Mouse (Mus musculus): Measurements from ENCODE around the gene Fgfr2. TPM values are rescaled to one million over a fixed set of nuclear protein-coding genes. Genes with fewer than 3 reads are reported as not detected.
"Not testable (repeated sequence)": the region's sequence is repeated elsewhere in the genome, so short reads cannot be mapped to it uniquely, and the experiment has no call there.

The Fgfr2 gene
- polyA plus RNA-seq, 1 experiment from 2014 or later = 24.1 TPM

- peak; percentile 11; the same call in 1 of the 2 replicates for ATAC-seq
- 5% methylated on average over 16 of the region's 16 CpGs for WGBS
- peak overlapping the region; percentile 78 for H3K27ac ChIP-seq (ENCODE audit: low read depth, low read length)
Measured at GRCm38 (mm10) chr7:131409321-131409987, 1713.7 kb downstream of the Fgfr2 start.

GRCm38 (mm10) chr7:131391761-131392160 lies 1731.4 kb downstream of the Fgfr2 start:
- 89% methylated on average over 5 of the region's 7 CpGs for WGBS
- not testable (repeated sequence) for H3K36me3 ChIP-seq (ENCODE audit: control insufficient read depth, insufficient read depth, low read length); H3K4me1 ChIP-seq (ENCODE audit: control insufficient read depth, insufficient read depth, low read depth, low read length); H3K4me3 ChIP-seq (ENCODE audit: low read length); ATAC-seq; H3K4me2 ChIP-seq (ENCODE audit: low read length); H3K9ac ChIP-seq (ENCODE audit: low read depth, low read length); H3K9me3 ChIP-seq (ENCODE audit: control insufficient read depth, low read length); H3K27me3 ChIP-seq (replicated peaks; ENCODE audit: control insufficient read depth, insufficient read depth, low read length); H3K27ac ChIP-seq (ENCODE audit: low read depth, low read length)

More at GRCm38 (mm10) chr7:131409321-131409987, 1713.7 kb downstream of the Fgfr2 start:
- no peaks in the 10 kb centered on the region for H3K27me3 ChIP-seq (replicated peaks; ENCODE audit: control insufficient read depth, insufficient read depth, low read length)
- H3K9me3 ChIP-seq (ENCODE audit: control insufficient read depth, low read length) = no peaks in the 10 kb centered on the region
- peak overlapping the region; percentile 83 for H3K9ac ChIP-seq (ENCODE audit: low read depth, low read length)
- H3K4me3 ChIP-seq (ENCODE audit: low read length) = peak overlapping the region; percentile 72
- H3K4me1 ChIP-seq (ENCODE audit: control insufficient read depth, insufficient read depth, low read depth, low read length) = peaks cover 21% of the 10 kb centered on the region
- no peaks in the 10 kb centered on the region for H3K36me3 ChIP-seq (ENCODE audit: control insufficient read depth, insufficient read depth, low read length)
- peak overlapping the region; percentile 82 for H3K4me2 ChIP-seq (ENCODE audit: low read length)

GRCm38 (mm10) chr7:131371880-131372651 lies 1751.1 kb downstream of the Fgfr2 start:
- no peaks in the 10 kb centered on the region for H3K27me3 ChIP-seq (replicated peaks; ENCODE audit: control insufficient read depth, insufficient read depth, low read length)
- H3K4me1 ChIP-seq (ENCODE audit: control insufficient read depth, insufficient read depth, low read depth, low read length) = no peaks in the 10 kb centered on the region; the same call in 1 of the 2 replicates
- H3K36me3 ChIP-seq (ENCODE audit: control insufficient read depth, insufficient read depth, low read length) = no peaks in the 10 kb centered on the region
- no peak overlapping the region for H3K27ac ChIP-seq (ENCODE audit: low read depth, low read length)
- peak overlapping the region; percentile 94 for H3K9ac ChIP-seq (ENCODE audit: low read depth, low read length)
- no peaks in the 10 kb centered on the region for H3K9me3 ChIP-seq (ENCODE audit: control insufficient read depth, low read length)
- 71% methylated on average over 9 of the region's 9 CpGs for WGBS
- peak overlapping the region; percentile 68 for H3K4me2 ChIP-seq (ENCODE audit: low read length)
- ATAC-seq = no peak
- H3K4me3 ChIP-seq (ENCODE audit: low read length) = peak overlapping the region; percentile 81

GRCm38 (mm10) chr7:131371470-131371860 lies 1751.7 kb downstream of the Fgfr2 start:
- Histone ChIP-seq H3K9ac (ENCODE audit: low read depth, low read length) (peak overlapping the region; percentile 94), H3K27me3 (replicated peaks; ENCODE audit: control insufficient read depth, insufficient read depth, low read length) (no peaks in the 10 kb centered on the region), H3K4me3 (ENCODE audit: low read length) (peak overlapping the region; percentile 81), H3K27ac (ENCODE audit: low read depth, low read length) (peak overlapping the region; percentile 90), H3K36me3 (ENCODE audit: control insufficient read depth, insufficient read depth, low read length) (no peaks in the 10 kb centered on the region), H3K9me3 (ENCODE audit: control insufficient read depth, low read length) (no peaks in the 10 kb centered on the region), H3K4me2 (ENCODE audit: low read length) (peak overlapping the region; percentile 68), H3K4me1 (ENCODE audit: control insufficient read depth, insufficient read depth, low read depth, low read length) (no peaks in the 10 kb centered on the region; the same call in 1 of the 2 replicates)
- 0 out of 2 replicates have a peak, but pooled peaks have one; percentile 28 for ATAC-seq
- WGBS = 10% methylated on average over 9 of the region's 9 CpGs

GRCm38 (mm10) chr7:131370648-131371469 lies 1752.3 kb downstream of the Fgfr2 start, which contains the start of gene Pstk:
TSS of gene Pstk (plus strand) at chr7:131371141.
- peak within 1 kb of the TSS; percentile 81 for H3K4me3 ChIP-seq (ENCODE audit: low read length)
- H3K36me3 ChIP-seq (ENCODE audit: control insufficient read depth, insufficient read depth, low read length) = no peaks in the 10 kb centered on the region
- no peaks in the 10 kb centered on the region for H3K27me3 ChIP-seq (replicated peaks; ENCODE audit: control insufficient read depth, insufficient read depth, low read length)
- H3K4me1 ChIP-seq (ENCODE audit: control insufficient read depth, insufficient read depth, low read depth, low read length) = no peaks in the 10 kb centered on the region; the same call in 1 of the 2 replicates
- no peaks in the 10 kb centered on the region for H3K9me3 ChIP-seq (ENCODE audit: control insufficient read depth, low read length)
- H3K4me2 ChIP-seq (ENCODE audit: low read length) = peak within 1 kb of the TSS; percentile 68
- peak within 1 kb of the TSS; percentile 94 for H3K9ac ChIP-seq (ENCODE audit: low read depth, low read length)
- peak within 1 kb of the TSS; percentile 90 for H3K27ac ChIP-seq (ENCODE audit: low read depth, low read length)
- 5% methylated on average over 47 of the region's 47 CpGs for WGBS
- peak; percentile 97 for ATAC-seq

GRCm38 (mm10) chr7:131364131-131364530 lies 1759.0 kb downstream of the Fgfr2 start:
- peaks cover 14% of the 10 kb centered on the region for H3K4me1 ChIP-seq (ENCODE audit: control insufficient read depth, insufficient read depth, low read depth, low read length)
- no peak for ATAC-seq
- WGBS = 96% methylated on average over 8 of the region's 8 CpGs
- no peak overlapping the region for H3K9ac ChIP-seq (ENCODE audit: low read depth, low read length)
- H3K36me3 ChIP-seq (ENCODE audit: control insufficient read depth, insufficient read depth, low read length) = 0 out of 2 replicates have a peak, but pooled peaks cover 3% of the 10 kb centered on the region
- no peak overlapping the region for H3K4me3 ChIP-seq (ENCODE audit: low read length)
- no peak overlapping the region for H3K27ac ChIP-seq (ENCODE audit: low read depth, low read length)
- H3K9me3 ChIP-seq (ENCODE audit: control insufficient read depth, low read length) = no peaks in the 10 kb centered on the region
- no peak overlapping the region for H3K4me2 ChIP-seq (ENCODE audit: low read length)
- H3K27me3 ChIP-seq (replicated peaks; ENCODE audit: control insufficient read depth, insufficient read depth, low read length) = no peaks in the 10 kb centered on the region

GRCm38 (mm10) chr7:131362615-131363300 lies 1760.4 kb downstream of the Fgfr2 start, which contains the start of gene 2310057M21Rik:
TSS of gene 2310057M21Rik (minus strand) at chr7:131362759.
- H3K4me1 ChIP-seq (ENCODE audit: control insufficient read depth, insufficient read depth, low read depth, low read length) = peaks cover 14% of the 10 kb centered on the region
- H3K27me3 ChIP-seq (replicated peaks; ENCODE audit: control insufficient read depth, insufficient read depth, low read length) = no peaks in the 10 kb centered on the region
- H3K4me2 ChIP-seq (ENCODE audit: low read length) = peak within 1 kb of the TSS; percentile 79
- under 1% methylated on average over 55 of the region's 55 CpGs for WGBS
- H3K9ac ChIP-seq (ENCODE audit: low read depth, low read length) = peak within 1 kb of the TSS; percentile 78
- H3K9me3 ChIP-seq (ENCODE audit: control insufficient read depth, low read length) = no peaks in the 10 kb centered on the region
- peaks cover 8% of the 10 kb centered on the region for H3K36me3 ChIP-seq (ENCODE audit: control insufficient read depth, insufficient read depth, low read length)
- peak; percentile 98 for ATAC-seq
- H3K27ac ChIP-seq (ENCODE audit: low read depth, low read length) = peak within 1 kb of the TSS; percentile 88
- H3K4me3 ChIP-seq (ENCODE audit: low read length) = peak within 1 kb of the TSS; percentile 69

- H3K9ac ChIP-seq (ENCODE audit: low read depth, low read length) = peak overlapping the region; percentile 78
- peak overlapping the region; percentile 79 for H3K4me2 ChIP-seq (ENCODE audit: low read length)
- H3K4me1 ChIP-seq (ENCODE audit: control insufficient read depth, insufficient read depth, low read depth, low read length) = peaks cover 14% of the 10 kb centered on the region
- no peaks in the 10 kb centered on the region for H3K9me3 ChIP-seq (ENCODE audit: control insufficient read depth, low read length)
- peak overlapping the region; percentile 69 for H3K4me3 ChIP-seq (ENCODE audit: low read length)
- H3K36me3 ChIP-seq (ENCODE audit: control insufficient read depth, insufficient read depth, low read length) = peaks cover 12% of the 10 kb centered on the region
- peak overlapping the region; percentile 76 for H3K27ac ChIP-seq (ENCODE audit: low read depth, low read length)
- peak; percentile 85 for ATAC-seq
- no peaks in the 10 kb centered on the region for H3K27me3 ChIP-seq (replicated peaks; ENCODE audit: control insufficient read depth, insufficient read depth, low read length)
- under 1% methylated on average over 32 of the region's 35 CpGs for WGBS
Measured at GRCm38 (mm10) chr7:131362269-131362614, 1760.9 kb downstream of the Fgfr2 start.
